Mouse (Mus musculus) megakaryocyte, embryonic 14.5 days (primary cell): ENCODE data around the gene 1700025G04Rik.

Experiments
- FLI1 ChIP-seq: IDR thresholded peaks from 2 replicates; pipeline ENCODE4 v1.6.1; 2012; ENCODE audit warnings: low read length, inconsistent platforms, mixed read lengths
- GATA1 ChIP-seq: IDR thresholded peaks from 3 replicates; pipeline ENCODE4 v1.6.1; 2012; ENCODE audit warnings: mixed read lengths, low read length, inconsistent platforms, borderline replicate concordance

- TF ChIP-seq GATA1, result no peak
- no peak for TF ChIP-seq FLI1
Measured at GRCm38 (mm10) chr1:152048291-152048690, 41.6 kb downstream of the 1700025G04Rik start.
